Mouse (Mus musculus): ENCODE results near the gene Olfr172. TPM values are rescaled to one million over a fixed set of nuclear protein-coding genes. Genes with fewer than 3 reads are reported as not detected.

The Olfr172 gene
- polyA plus RNA-seq (2014; fragmentation: Nextera tagmentation; extraction: Ambion mirVana): not detected in 2 replicates

DNA sequence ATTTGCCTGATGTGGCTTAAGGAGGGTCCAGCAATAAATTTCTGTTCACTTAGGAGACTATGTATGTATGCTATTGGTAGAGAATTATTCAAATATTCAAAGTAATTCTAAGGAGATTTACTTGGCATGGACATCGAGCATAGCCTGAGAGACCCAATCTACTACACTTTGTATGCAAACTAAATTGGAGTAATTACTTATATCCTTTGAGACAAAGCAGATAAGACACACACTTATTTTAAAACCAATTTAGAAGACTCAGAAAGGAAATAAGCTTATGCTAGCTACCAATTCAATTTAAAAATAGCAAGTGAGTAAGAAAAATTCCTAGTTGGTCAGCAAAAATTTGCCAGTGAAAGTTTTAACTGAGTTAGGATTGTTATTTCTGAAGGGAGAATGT is at the start of gene Olfr172:
TSS of gene Olfr172 (minus strand) at position 101 of the 400 bp plus-strand sequence.
- H3K4me1 ChIP-seq (ENCODE audit: control insufficient read depth, insufficient read depth, low read length): no peaks in the 10 kb centered on the region
- H3K4me3 ChIP-seq (ENCODE audit: low read depth, low read length): no peak within 1 kb of the TSS
- no peaks in the 10 kb centered on the region for H3K27me3 ChIP-seq (replicated peaks; ENCODE audit: control insufficient read depth, insufficient read depth, low read length)
- no peak within 1 kb of the TSS for H3K27ac ChIP-seq (ENCODE audit: low read depth, low read length)
- H3K9ac ChIP-seq (ENCODE audit: low read length): no peak within 1 kb of the TSS
- ATAC-seq: no peak
- 79% methylated on average over 1 of the region's 1 CpGs for WGBS
- no peak within 1 kb of the TSS for H3K4me2 ChIP-seq (ENCODE audit: low read length)
- no peaks in the 10 kb centered on the region for H3K36me3 ChIP-seq (ENCODE audit: control insufficient read depth, insufficient read depth, low read length)
- no peak for DNase-seq (ENCODE audit: low spot score)
- no peaks in the 10 kb centered on the region for H3K9me3 ChIP-seq (replicated peaks; ENCODE audit: control insufficient read depth, low read length)

GRCm38 (mm10) chr16:58800168-58800567 is 37.2 kb upstream of the Olfr172 start, which contains the start of gene Olfr173:
TSS of gene Olfr173 (minus strand) at chr16:58800268.
- ATAC-seq (no peak), DNase-seq (ENCODE audit: low spot score) (no peak)
- Histone ChIP-seq H3K4me3 (ENCODE audit: low read depth, low read length) (no peak within 1 kb of the TSS), H3K4me2 (ENCODE audit: low read length) (no peak within 1 kb of the TSS), H3K9ac (ENCODE audit: low read length) (no peak within 1 kb of the TSS), H3K9me3 (replicated peaks; ENCODE audit: control insufficient read depth, low read length) (no peaks in the 10 kb centered on the region), H3K4me1 (ENCODE audit: control insufficient read depth, insufficient read depth, low read length) (no peaks in the 10 kb centered on the region), H3K27ac (ENCODE audit: low read depth, low read length) (no peak within 1 kb of the TSS), H3K36me3 (ENCODE audit: control insufficient read depth, insufficient read depth, low read length) (no peaks in the 10 kb centered on the region), H3K27me3 (replicated peaks; ENCODE audit: control insufficient read depth, insufficient read depth, low read length) (no peaks in the 10 kb centered on the region)
- WGBS: 79% methylated on average over 2 of the region's 2 CpGs

DNA sequence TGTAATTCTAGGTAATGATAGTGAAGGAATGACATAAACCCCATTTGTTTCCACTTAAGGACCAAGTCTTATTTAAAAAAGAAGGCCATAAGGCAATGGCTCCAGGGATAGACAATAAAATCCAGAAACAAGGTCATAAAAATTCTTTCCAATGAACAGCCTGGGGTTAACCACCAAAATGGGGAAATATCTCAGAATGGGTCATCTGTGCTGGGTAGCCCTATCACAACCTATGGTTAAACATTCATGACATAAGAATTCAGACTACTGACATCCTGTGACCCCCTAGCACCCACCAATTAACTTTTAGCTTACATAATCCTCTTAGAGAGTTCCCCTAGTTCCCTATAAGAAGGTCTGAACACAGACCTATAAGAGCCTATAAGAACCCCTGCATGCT is 6.8 kb downstream of the Olfr172 start:
- ATAC-seq (no peak), DNase-seq (ENCODE audit: low spot score) (no peak)
- no peaks in the 10 kb centered on the region for H3K4me1 ChIP-seq (ENCODE audit: control insufficient read depth, insufficient read depth, low read length)
- no peaks in the 10 kb centered on the region for H3K27me3 ChIP-seq (replicated peaks; ENCODE audit: control insufficient read depth, insufficient read depth, low read length)
- H3K9me3 ChIP-seq (replicated peaks; ENCODE audit: control insufficient read depth, low read length): no peaks in the 10 kb centered on the region
- H3K4me3 ChIP-seq (ENCODE audit: low read depth, low read length): no peak overlapping the region
- no peak overlapping the region for H3K4me2 ChIP-seq (ENCODE audit: low read length)
- H3K27ac ChIP-seq (ENCODE audit: low read depth, low read length): no peak overlapping the region
- no peak overlapping the region for H3K9ac ChIP-seq (ENCODE audit: low read length)
- H3K36me3 ChIP-seq (ENCODE audit: control insufficient read depth, insufficient read depth, low read length): no peaks in the 10 kb centered on the region

DNA sequence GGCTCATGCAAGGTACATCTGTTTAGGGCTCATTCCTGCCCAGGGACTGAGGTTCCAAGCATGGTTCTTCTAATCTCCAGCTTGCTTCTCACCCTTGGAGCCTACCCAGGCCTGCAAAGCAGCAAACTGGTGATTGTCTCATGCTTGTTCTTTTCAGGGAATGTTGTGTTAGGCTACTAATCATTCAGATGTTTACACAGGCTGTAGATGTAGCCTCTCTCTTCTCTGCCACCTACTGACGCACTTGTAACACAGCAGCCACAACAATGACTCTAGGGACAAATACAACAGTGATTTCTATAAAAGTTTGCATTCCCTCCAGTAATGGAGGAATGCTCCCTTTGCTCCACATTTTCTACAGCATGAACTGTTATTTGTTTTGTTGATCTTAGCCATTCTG is 11.7 kb downstream of the Olfr172 start:
- H3K4me1 ChIP-seq (ENCODE audit: control insufficient read depth, insufficient read depth, low read length): no peaks in the 10 kb centered on the region
- no peak overlapping the region for H3K4me3 ChIP-seq (ENCODE audit: low read depth, low read length)
- no peaks in the 10 kb centered on the region for H3K9me3 ChIP-seq (replicated peaks; ENCODE audit: control insufficient read depth, low read length)
- 0 out of 2 replicates have a peak, but pooled peaks have one; percentile 42 for ATAC-seq
- no peak overlapping the region for H3K4me2 ChIP-seq (ENCODE audit: low read length)
- no peak overlapping the region for H3K27ac ChIP-seq (ENCODE audit: low read depth, low read length)
- DNase-seq (ENCODE audit: low spot score): peak; percentile 35
- WGBS: 37% methylated on average over 1 of the region's 1 CpGs
- no peaks in the 10 kb centered on the region for H3K36me3 ChIP-seq (ENCODE audit: control insufficient read depth, insufficient read depth, low read length)
- no peak overlapping the region for H3K9ac ChIP-seq (ENCODE audit: low read length)
- no peaks in the 10 kb centered on the region for H3K27me3 ChIP-seq (replicated peaks; ENCODE audit: control insufficient read depth, insufficient read depth, low read length)

- Histone ChIP-seq H3K4me2 (ENCODE audit: low read length) (no peak overlapping the region), H3K27me3 (replicated peaks; ENCODE audit: control insufficient read depth, insufficient read depth, low read length) (no peaks in the 10 kb centered on the region), H3K4me3 (ENCODE audit: low read depth, low read length) (no peak overlapping the region), H3K27ac (ENCODE audit: low read depth, low read length) (no peak overlapping the region), H3K9me3 (replicated peaks; ENCODE audit: control insufficient read depth, low read length) (no peaks in the 10 kb centered on the region), H3K4me1 (ENCODE audit: control insufficient read depth, insufficient read depth, low read length) (no peaks in the 10 kb centered on the region), H3K9ac (ENCODE audit: low read length) (no peak overlapping the region), H3K36me3 (ENCODE audit: control insufficient read depth, insufficient read depth, low read length) (no peaks in the 10 kb centered on the region)
- ATAC-seq (no peak), DNase-seq (ENCODE audit: low spot score) (no peak)
- 65% methylated on average over 4 of the region's 4 CpGs for WGBS
These were observed 16.3 kb downstream of the Olfr172 start for GRCm38 (mm10) chr16:58746715-58747114.

- DNase-seq (ENCODE audit: low spot score) (no peak), ATAC-seq (no peak)
- Histone ChIP-seq H3K4me2 (ENCODE audit: low read length) (no peak overlapping the region), H3K4me1 (ENCODE audit: control insufficient read depth, insufficient read depth, low read length) (no peaks in the 10 kb centered on the region), H3K36me3 (ENCODE audit: control insufficient read depth, insufficient read depth, low read length) (no peaks in the 10 kb centered on the region), H3K4me3 (ENCODE audit: low read depth, low read length) (no peak overlapping the region), H3K9ac (ENCODE audit: low read length) (no peak overlapping the region), H3K27me3 (replicated peaks; ENCODE audit: control insufficient read depth, insufficient read depth, low read length) (no peaks in the 10 kb centered on the region), H3K9me3 (replicated peaks; ENCODE audit: control insufficient read depth, low read length) (no peaks in the 10 kb centered on the region), H3K27ac (ENCODE audit: low read depth, low read length) (no peak overlapping the region)
- WGBS: 95% methylated on average over 5 of the region's 5 CpGs
These were observed 22.2 kb downstream of the Olfr172 start for GRCm38 (mm10) chr16:58740751-58741150.

DNA sequence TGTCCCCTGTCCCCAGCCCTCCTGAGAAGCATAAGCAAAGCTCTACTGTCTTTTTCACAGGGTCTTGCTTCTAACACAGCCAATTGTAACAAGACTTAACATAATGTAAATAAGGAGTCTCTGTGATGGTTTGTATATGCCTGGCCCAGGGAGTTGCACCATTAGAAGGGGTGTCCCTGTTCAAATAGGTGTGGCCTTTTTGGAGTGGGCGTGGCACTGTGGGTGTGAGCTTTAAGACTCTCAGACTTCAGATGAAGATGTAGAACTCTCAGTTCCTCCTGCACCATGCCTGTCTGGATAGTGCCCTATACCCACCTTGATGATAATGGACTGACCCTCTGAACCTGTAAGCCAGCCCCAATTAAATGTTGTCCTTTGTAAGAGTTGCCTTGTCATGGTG is 24.2 kb downstream of the Olfr172 start:
- no peaks in the 10 kb centered on the region for H3K27me3 ChIP-seq (replicated peaks; ENCODE audit: control insufficient read depth, insufficient read depth, low read length)
- 92% methylated on average over 1 of the region's 1 CpGs for WGBS
- peaks cover 10% of the 10 kb centered on the region; the same call in 1 of the 2 replicates for H3K36me3 ChIP-seq (ENCODE audit: control insufficient read depth, insufficient read depth, low read length)
- H3K4me2 ChIP-seq (ENCODE audit: low read length): no peak overlapping the region
- H3K4me1 ChIP-seq (ENCODE audit: control insufficient read depth, insufficient read depth, low read length): no peaks in the 10 kb centered on the region
- no peak overlapping the region for H3K9ac ChIP-seq (ENCODE audit: low read length)
- no peak overlapping the region for H3K27ac ChIP-seq (ENCODE audit: low read depth, low read length)
- no peak for DNase-seq (ENCODE audit: low spot score)
- H3K9me3 ChIP-seq (replicated peaks; ENCODE audit: control insufficient read depth, low read length): no peaks in the 10 kb centered on the region
- no peak overlapping the region for H3K4me3 ChIP-seq (ENCODE audit: low read depth, low read length)
- ATAC-seq: no peak

GRCm38 (mm10) chr16:58738205-58738604 is 24.8 kb downstream of the Olfr172 start:
- ATAC-seq (no peak), DNase-seq (ENCODE audit: low spot score) (no peak)
- no peaks in the 10 kb centered on the region for H3K27me3 ChIP-seq (replicated peaks; ENCODE audit: control insufficient read depth, insufficient read depth, low read length)
- H3K4me1 ChIP-seq (ENCODE audit: control insufficient read depth, insufficient read depth, low read length): no peaks in the 10 kb centered on the region
- H3K4me2 ChIP-seq (ENCODE audit: low read length): no peak overlapping the region
- peaks cover 16% of the 10 kb centered on the region for H3K36me3 ChIP-seq (ENCODE audit: control insufficient read depth, insufficient read depth, low read length)
- H3K9me3 ChIP-seq (replicated peaks; ENCODE audit: control insufficient read depth, low read length): no peaks in the 10 kb centered on the region
- 80% methylated on average over 4 of the region's 4 CpGs for WGBS
- H3K9ac ChIP-seq (ENCODE audit: low read length): no peak overlapping the region
- H3K27ac ChIP-seq (ENCODE audit: low read depth, low read length): no peak overlapping the region
- H3K4me3 ChIP-seq (ENCODE audit: low read depth, low read length): no peak overlapping the region

GRCm38 (mm10) chr16:58728176-58728671 is 34.8 kb downstream of the Olfr172 start:
- WGBS: under 1% methylated on average over 21 of the region's 31 CpGs
- H3K27me3 ChIP-seq (replicated peaks; ENCODE audit: control insufficient read depth, insufficient read depth, low read length): no peaks in the 10 kb centered on the region
- DNase-seq (ENCODE audit: low spot score): peak; percentile 42

More at GRCm38 (mm10) chr16:58728176-58728671, 34.8 kb downstream of the Olfr172 start:
- peak overlapping the region; percentile 69 for H3K27ac ChIP-seq (ENCODE audit: low read depth, low read length)
- H3K4me3 ChIP-seq (ENCODE audit: low read depth, low read length): peak overlapping the region; percentile 73
- H3K9ac ChIP-seq (ENCODE audit: low read length): peak overlapping the region; percentile 78
- H3K4me2 ChIP-seq (ENCODE audit: low read length): peak overlapping the region; percentile 70
- H3K9me3 ChIP-seq (replicated peaks; ENCODE audit: control insufficient read depth, low read length): no peaks in the 10 kb centered on the region
- peak; percentile 91 for ATAC-seq
- peaks cover 32% of the 10 kb centered on the region for H3K36me3 ChIP-seq (ENCODE audit: control insufficient read depth, insufficient read depth, low read length)
- H3K4me1 ChIP-seq (ENCODE audit: control insufficient read depth, insufficient read depth, low read length): peaks cover 4% of the 10 kb centered on the region
